Mouse (Mus musculus) limb, embryonic 10.5 days (tissue): ENCODE results near the gene Gjb1. TPM values are rescaled to one million over a fixed set of nuclear protein-coding genes. Genes with fewer than 3 reads are reported as not detected.

Experiments
- DNase-seq: peaks from one replicate; pipeline ENCODE4 v3.0.0-alpha.2; 2017; ENCODE audit warnings: low spot score
- H3K27ac ChIP-seq: fragments of 300-500 bp; sonication (generic); 2 replicates; pipeline ENCODE4 v1.5.1; 2016; ENCODE audit warnings: mild to moderate bottlenecking
- H3K27me3 ChIP-seq: fragments of 300-500 bp; sonication (generic); 2 replicates; pipeline ENCODE4 v1.6.1; 2016; ENCODE audit warnings: low read depth, mild to moderate bottlenecking; ENCODE audit not compliant: poor library complexity, severe bottlenecking
- H3K36me3 ChIP-seq: fragments of 300-500 bp; sonication (generic); 2 replicates; pipeline ENCODE4 v1.6.1; 2016; ENCODE audit warnings: mild to moderate bottlenecking, moderate library complexity
- H3K4me1 ChIP-seq: fragments of 300-500 bp; sonication (generic); 2 replicates; pipeline ENCODE4 v1.6.1; 2016
- H3K4me3 ChIP-seq: fragments of 300-500 bp; sonication (generic); 2 replicates; pipeline ENCODE4 v1.5.1; 2016; ENCODE audit warnings: mild to moderate bottlenecking, moderate library complexity
- H3K9me3 ChIP-seq: fragments of 300-500 bp; sonication (generic); replicated peaks from 2 replicates; pipeline ENCODE4 v1.6.1; 2016; ENCODE audit warnings: mild to moderate bottlenecking
- WGBS: fragments of 180-500 bp; shearing (Covaris S2); methylation state at CpG from one replicate; pipeline ENCODE4 v1.1.7; 2016; 5-methylcytosine and 5-hydroxymethylcytosine counted together
- polyA plus RNA-seq: library from polyadenylated mRNA; unstranded; fragments of >200 nt; fragmentation: Nextera tagmentation; extraction: Ambion mirVana; gene quantifications from 2 replicates; pipeline ENCODE4 v1.2.1, GENCODE M21; 2016

Gjb1 gene
- polyA plus RNA-seq, 1 experiment from 2014 or later = not detected

DNA sequence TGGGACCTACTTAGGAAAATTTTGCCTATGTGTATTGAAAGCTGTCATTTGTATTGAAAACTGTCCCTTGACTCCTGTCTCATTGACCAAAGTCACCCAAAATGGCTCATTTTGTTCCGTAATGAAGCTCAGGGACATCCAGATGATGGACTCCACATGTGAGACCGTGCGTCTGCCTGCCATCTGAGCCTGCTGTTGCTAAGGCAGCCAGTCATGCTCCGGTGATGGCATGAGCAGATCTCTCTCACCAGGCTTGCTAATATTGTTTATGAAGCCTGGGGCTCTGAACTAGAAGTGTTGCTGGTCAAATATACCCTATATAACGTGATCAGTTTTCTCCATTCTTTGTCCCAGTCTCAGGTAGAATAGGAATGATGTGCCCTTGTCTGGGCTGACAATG, 3.2 kb upstream of the Gjb1 start:
- WGBS = 68% methylated on average over 5 of the region's 5 CpGs
- Histone ChIP-seq H3K27me3 (peaks cover 88% of the 10 kb centered on the region), H3K4me3 (no peak overlapping the region)

DNA sequence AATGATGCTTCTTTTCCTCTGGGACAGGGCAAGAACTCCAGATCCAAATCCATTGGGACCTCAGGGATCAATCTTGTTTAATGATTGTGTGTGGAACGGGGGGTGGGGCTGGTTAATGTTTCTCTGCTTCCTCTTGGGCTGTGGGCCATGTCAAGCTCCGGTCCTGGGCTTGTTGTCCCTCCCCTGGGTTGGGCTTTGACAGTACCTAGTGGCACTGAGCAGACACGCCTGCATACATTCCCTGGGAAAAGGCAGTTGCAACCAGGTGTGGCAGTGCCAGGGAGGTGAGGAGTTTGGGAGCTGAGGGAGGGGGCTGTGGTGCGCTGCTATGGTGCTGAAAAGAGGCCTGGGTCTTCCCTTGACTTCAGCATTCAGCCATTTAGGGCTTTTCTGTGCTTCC, 898 bp downstream of the Gjb1 start:
- 69% methylated on average over 4 of the region's 4 CpGs for WGBS
- no peak for DNase-seq
- Histone ChIP-seq H3K4me1 (no peaks in the 10 kb centered on the region), H3K27ac (no peak overlapping the region), H3K36me3 (no peaks in the 10 kb centered on the region), H3K27me3 (peaks cover 93% of the 10 kb centered on the region), H3K9me3 (no peaks in the 10 kb centered on the region), H3K4me3 (no peak overlapping the region)

More for the DNA sequence above, 3.2 kb upstream of the Gjb1 start:
- Histone ChIP-seq H3K27ac (no peak overlapping the region), H3K36me3 (no peaks in the 10 kb centered on the region), H3K9me3 (no peaks in the 10 kb centered on the region), H3K4me1 (no peaks in the 10 kb centered on the region)
- DNase-seq = no peak

DNA sequence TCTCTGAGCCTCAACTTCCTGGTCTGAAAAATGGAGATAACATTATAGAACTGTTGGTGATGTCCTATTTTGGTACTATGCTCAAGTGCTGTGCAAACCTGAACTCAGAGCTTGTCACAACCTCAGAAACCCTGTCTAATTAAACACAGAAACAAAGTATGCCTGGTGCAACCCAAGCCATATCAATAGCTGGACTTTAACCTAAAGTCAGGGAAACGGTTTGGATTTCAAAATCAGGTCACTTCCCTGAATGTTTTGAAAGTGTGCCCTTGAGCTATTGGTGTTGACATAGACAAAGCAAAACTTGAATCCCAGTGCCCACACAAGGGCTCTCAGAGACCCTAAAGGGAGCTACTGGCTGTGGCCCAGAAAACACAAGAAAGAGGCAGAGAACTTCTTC, 3.6 kb downstream of the Gjb1 start:
- Histone ChIP-seq H3K9me3 (no peaks in the 10 kb centered on the region), H3K27ac (no peak overlapping the region), H3K27me3 (peaks cover 98% of the 10 kb centered on the region), H3K36me3 (no peaks in the 10 kb centered on the region), H3K4me3 (no peak overlapping the region), H3K4me1 (no peaks in the 10 kb centered on the region)
- no peak for DNase-seq
- 74% methylated on average over 1 of the region's 1 CpGs for WGBS

DNA sequence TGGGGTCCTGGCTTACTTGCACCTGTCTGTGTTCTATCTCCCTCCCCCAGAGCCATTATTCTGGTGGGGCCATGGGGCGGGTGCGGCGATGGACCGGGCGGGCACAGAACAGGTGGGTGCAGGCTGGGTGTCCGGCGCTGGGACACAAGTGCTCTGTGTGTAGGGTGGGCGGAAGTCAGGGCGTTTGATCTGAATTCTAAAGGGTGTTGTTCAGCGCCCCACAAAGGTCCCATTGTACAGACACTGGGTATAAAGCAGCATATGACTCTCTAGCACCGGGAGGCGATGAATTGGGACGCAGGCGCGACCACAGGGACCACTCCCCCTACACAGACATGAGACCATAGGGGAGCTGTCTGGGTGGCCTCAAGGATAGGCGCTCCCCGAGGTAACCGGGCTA, 7.3 kb downstream of the Gjb1 start:
- no peaks in the 10 kb centered on the region for H3K9me3 ChIP-seq
- H3K27ac ChIP-seq = no peak overlapping the region
- WGBS = 14% methylated on average over 17 of the region's 18 CpGs
- no peak for DNase-seq
- H3K4me3 ChIP-seq = no peak overlapping the region
- peaks cover 97% of the 10 kb centered on the region for H3K27me3 ChIP-seq
- no peaks in the 10 kb centered on the region for H3K36me3 ChIP-seq
- no peaks in the 10 kb centered on the region for H3K4me1 ChIP-seq

DNA sequence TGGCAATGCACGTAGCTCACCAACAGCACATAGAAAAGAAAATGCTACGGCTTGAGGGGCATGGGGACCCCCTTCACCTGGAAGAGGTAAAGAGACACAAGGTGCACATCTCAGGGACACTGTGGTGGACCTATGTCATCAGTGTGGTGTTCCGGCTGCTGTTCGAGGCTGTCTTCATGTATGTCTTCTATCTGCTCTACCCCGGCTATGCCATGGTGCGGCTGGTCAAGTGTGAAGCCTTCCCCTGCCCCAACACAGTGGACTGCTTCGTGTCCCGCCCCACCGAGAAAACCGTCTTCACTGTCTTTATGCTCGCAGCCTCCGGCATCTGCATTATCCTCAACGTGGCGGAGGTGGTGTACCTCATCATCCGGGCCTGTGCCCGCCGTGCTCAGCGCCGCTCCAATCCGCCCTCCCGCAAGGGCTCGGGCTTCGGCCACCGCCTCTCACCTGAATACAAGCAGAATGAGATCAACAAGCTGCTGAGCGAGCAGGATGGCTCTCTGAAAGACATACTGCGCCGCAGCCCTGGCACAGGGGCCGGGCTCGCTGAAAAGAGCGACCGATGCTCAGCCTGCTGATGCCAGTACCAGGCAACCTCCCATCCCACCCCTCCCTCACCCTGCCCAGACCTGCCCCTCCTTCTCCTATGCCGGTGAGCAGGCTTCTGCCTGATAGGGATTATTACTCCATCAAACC, 8.4 kb downstream of the Gjb1 start:
- peak overlapping the region; percentile 34 for H3K4me3 ChIP-seq
- no peaks in the 10 kb centered on the region for H3K36me3 ChIP-seq
- no peaks in the 10 kb centered on the region for H3K4me1 ChIP-seq
- H3K27me3 ChIP-seq = peaks cover 96% of the 10 kb centered on the region
- H3K27ac ChIP-seq = no peak overlapping the region
- DNase-seq = no peak
- no peaks in the 10 kb centered on the region for H3K9me3 ChIP-seq
- WGBS = 15% methylated on average over 32 of the region's 32 CpGs

DNA sequence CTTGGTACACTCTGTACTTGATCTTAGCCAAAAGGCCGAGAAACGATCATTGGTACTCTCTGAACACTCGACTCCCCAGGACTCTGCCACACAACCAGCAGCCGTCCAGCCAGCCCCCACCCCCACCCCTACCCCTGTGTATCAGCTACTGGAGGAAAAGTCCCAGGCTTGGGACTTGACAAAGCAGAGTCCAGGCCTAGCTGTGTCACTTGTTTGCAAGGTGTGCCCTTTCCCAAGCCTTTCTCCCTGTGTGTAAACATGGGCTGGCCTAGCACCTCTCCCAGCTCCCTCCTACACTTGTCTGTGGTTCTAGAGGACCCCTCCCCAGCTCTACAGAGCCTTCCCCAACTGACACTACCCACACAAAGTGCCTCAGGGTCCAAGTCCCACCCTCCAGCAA, 10.0 kb downstream of the Gjb1 start:
- Histone ChIP-seq H3K4me3 (no peak overlapping the region), H3K4me1 (no peaks in the 10 kb centered on the region), H3K27me3 (peaks cover 96% of the 10 kb centered on the region), H3K9me3 (no peaks in the 10 kb centered on the region), H3K36me3 (no peaks in the 10 kb centered on the region), H3K27ac (no peak overlapping the region)
- WGBS = 19% methylated on average over 4 of the region's 4 CpGs
- no peak for DNase-seq

DNA sequence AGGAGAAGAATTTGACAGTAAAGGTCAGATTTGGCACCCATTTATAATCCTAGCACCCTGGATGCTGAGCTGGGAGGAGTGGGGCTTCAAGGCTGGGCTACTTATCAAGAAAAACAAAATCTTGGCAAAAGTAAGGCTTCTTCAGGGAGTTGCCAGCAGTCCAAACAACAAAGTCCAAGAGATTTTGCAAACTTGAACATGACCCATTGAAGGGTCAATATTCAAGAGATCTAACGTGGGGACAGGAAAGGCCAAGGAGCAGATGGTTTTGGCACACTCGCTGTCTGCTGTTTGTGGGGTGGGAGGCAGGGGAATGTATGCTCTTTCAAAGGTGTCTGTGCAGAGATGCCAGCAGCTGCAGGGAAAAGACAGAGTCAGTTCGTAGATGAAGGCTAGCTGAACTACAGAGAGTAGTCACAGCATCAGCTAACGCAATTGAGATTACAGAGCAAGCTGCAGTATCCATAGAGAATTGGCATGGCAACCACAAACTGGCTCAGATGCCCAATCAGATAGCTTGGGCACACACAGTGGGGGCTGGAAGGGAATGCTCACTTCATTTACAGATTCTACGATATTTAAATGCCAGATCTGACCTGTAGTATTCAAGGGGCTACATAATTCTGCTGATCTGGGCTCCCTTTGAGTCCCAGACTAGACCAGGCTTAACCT, 12.8 kb downstream of the Gjb1 start:
- no peak for DNase-seq
- Histone ChIP-seq H3K27me3 (peaks cover 82% of the 10 kb centered on the region), H3K36me3 (no peaks in the 10 kb centered on the region), H3K27ac (no peak overlapping the region), H3K4me1 (no peaks in the 10 kb centered on the region), H3K4me3 (no peak overlapping the region), H3K9me3 (no peaks in the 10 kb centered on the region)
- WGBS = 76% methylated on average over 5 of the region's 5 CpGs

DNA sequence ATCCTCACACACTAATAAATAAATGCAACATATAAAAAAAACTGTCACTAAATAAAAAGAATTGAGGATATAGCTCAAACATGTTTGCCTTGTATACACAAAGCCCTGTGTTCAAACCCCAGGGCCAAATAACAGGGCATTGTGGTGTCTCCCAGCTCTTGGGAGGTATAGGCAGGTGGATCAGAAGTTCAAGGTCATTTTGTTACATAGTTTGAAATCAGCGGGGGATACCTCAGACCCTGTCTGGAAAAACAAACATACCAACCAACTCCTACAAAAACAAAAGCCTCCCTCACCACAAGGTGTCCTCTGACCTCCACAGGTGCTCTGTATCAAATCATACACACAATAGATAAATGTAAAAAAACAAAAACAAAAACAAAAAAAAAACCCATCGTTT, 18.2 kb downstream of the Gjb1 start:
- DNase-seq = no peak
- Histone ChIP-seq H3K27me3 (peaks cover 77% of the 10 kb centered on the region), H3K4me3 (no peak overlapping the region), H3K4me1 (no peaks in the 10 kb centered on the region), H3K9me3 (no peaks in the 10 kb centered on the region), H3K36me3 (no peaks in the 10 kb centered on the region), H3K27ac (no peak overlapping the region)
- WGBS = 50% methylated on average over 2 of the region's 2 CpGs

DNA sequence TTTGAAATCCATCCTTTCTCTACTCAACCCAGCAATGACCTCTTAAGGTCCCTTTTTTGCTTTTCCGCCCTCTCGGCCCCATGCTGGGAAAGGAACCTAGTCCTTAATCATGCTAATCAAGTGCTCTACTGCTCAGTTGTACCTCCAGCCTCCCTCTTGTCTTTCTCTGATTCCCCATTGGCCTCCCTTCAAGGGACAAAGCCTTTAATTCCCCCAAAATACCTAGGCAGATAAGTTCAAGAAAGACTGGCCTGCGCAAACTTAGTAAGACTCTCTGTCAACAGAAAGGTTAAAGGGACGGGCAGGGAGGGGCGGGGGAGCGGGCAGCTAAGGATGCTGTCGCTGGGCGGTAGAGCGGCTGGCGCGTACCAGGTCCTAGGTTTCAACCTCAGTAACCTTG, 20.3 kb downstream of the Gjb1 start:
- no peaks in the 10 kb centered on the region for H3K36me3 ChIP-seq
- H3K27me3 ChIP-seq = peaks cover 75% of the 10 kb centered on the region
- WGBS = 16% methylated on average over 11 of the region's 11 CpGs
- H3K4me3 ChIP-seq = 0 out of 2 replicates have a peak overlapping the region, but pooled peaks have one; percentile 15
- H3K27ac ChIP-seq = no peak overlapping the region
- H3K9me3 ChIP-seq = no peaks in the 10 kb centered on the region
- DNase-seq = no peak
- H3K4me1 ChIP-seq = no peaks in the 10 kb centered on the region

DNA sequence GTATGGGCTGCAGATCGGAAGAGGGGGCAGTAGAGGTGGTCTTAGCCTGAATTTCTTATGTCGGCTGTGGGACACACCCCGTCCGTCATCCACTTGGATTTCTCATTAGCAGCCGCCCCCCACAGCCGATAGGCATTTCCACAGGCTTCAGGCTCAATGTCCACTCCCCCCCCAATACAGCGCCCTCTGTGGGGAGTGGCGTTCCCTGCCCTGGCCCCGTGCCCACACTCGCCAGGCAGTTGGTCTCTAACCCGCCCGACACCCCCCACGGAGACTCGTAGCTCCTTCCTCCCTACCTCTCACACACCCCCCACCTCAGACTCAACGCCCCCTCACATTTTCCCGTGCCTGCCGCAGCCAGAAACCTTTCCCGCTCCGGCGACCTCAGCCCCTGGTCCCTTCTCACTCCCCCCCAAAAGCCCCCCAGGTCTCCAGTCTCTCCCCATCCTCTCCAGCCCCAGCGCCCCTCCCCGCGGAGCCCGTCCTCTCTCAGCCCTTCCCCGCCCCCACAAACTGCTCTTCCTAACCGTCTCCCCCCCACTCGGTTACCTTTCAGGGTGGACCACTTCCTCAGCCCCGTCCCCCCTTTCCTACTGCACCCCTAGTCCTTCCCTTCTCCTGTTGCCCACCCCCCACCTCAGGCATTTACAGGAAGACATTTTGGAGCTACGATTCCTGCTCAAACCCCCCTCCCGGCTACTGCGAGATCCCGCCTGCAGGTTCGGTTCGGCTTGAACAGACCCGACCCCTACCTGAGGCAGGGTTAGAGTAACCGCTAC, 43.0 kb downstream of the Gjb1 start:
- Histone ChIP-seq H3K4me3 (peak overlapping the region; percentile 63), H3K9me3 (no peaks in the 10 kb centered on the region), H3K4me1 (peaks cover 18% of the 10 kb centered on the region), H3K27me3 (peaks cover 91% of the 10 kb centered on the region), H3K27ac (peak overlapping the region; percentile 87), H3K36me3 (peaks cover 24% of the 10 kb centered on the region)
- 19% methylated on average over 36 of the region's 36 CpGs for WGBS
- peak; percentile 38 for DNase-seq

DNA sequence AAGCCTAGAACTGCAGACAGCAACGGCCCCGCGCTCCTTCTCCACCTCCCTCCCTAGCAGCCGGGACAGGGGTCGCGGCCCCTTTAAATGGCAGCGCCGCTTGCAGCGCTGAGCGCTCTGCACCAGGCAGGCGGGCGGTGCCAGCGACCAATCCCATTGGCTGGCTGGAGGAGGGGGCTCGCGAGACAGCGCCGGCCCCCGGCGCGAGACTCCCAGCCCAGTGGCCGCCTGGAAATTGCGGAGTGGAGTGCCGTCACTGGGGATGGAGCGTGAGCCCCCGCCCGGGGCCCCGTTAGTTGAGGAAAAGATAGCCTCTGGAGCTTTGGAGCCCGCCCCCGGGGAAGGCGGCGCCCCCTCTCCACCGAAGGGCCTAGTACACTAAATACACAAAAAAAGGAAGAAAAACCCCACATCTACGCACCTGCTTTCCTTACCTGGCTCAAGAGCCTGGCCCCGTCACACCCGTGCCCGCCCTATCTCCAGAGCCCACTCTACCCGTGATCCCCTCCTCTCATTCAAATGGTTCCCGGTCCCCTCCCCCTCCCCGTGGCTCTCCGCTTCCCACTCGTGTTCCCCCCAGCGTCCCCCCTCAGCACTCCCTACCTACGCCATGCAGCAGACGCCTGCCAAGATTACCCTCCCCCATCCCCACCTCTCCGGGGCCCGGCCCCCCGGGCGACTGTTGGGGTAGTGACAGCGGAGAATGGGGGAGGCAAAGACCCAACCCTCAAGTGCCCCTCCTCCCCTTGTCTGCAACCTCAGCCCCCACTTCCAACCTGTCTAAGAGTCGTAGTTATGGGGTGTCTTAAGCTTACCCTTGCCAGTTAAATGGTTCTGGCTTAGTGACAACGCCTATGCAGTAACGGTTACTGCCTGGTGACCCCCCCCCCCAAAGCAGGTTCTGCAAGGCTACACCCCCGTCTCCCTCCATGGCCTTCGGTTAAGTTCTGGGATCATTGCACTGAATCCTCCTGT, 43.8 kb downstream of the Gjb1 start:
- WGBS = 9% methylated on average over 52 of the region's 54 CpGs

DNA sequence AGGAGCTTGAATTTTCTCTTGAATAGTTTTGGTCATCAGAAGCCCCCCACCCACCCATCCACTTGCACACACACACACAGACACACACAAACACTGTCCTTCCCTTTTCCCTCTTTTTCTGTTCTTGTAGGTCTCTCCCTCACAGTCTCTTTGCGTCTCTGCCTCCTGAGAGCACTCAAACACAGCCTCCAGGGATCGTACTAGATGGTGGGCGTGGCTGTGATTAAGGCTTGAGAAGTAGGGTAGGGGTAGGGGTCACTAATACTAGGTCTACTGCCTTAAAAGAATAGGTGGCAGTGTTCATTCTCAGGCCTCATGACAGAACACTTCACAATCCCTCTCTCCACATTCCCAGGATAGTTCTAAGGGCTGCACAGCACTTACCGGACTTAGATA, 44.5 kb downstream of the Gjb1 start, which contains the start of gene Zmym3:
Gene Zmym3 (minus strand): TSS at position 150 of the 396 bp plus-strand sequence.
- H3K27ac ChIP-seq = peak within 1 kb of the TSS; percentile 87
- DNase-seq = no peak
- peaks cover 75% of the 10 kb centered on the region for H3K27me3 ChIP-seq
- H3K4me1 ChIP-seq = peaks cover 18% of the 10 kb centered on the region
- H3K36me3 ChIP-seq = peaks cover 12% of the 10 kb centered on the region
- peak within 1 kb of the TSS; percentile 63 for H3K4me3 ChIP-seq
- no peaks in the 10 kb centered on the region for H3K9me3 ChIP-seq
- 26% methylated on average over 4 of the region's 4 CpGs for WGBS

More for the DNA sequence above, 43.8 kb downstream of the Gjb1 start:
- Histone ChIP-seq H3K27ac (peak overlapping the region; percentile 87), H3K4me1 (peaks cover 18% of the 10 kb centered on the region), H3K4me3 (peak overlapping the region; percentile 63), H3K9me3 (no peaks in the 10 kb centered on the region), H3K36me3 (peaks cover 19% of the 10 kb centered on the region), H3K27me3 (peaks cover 82% of the 10 kb centered on the region)
- peak; percentile 87 for DNase-seq
